Mouse (Mus musculus): ENCODE measurements around the gene Apip.

Gene Apip

DNA sequence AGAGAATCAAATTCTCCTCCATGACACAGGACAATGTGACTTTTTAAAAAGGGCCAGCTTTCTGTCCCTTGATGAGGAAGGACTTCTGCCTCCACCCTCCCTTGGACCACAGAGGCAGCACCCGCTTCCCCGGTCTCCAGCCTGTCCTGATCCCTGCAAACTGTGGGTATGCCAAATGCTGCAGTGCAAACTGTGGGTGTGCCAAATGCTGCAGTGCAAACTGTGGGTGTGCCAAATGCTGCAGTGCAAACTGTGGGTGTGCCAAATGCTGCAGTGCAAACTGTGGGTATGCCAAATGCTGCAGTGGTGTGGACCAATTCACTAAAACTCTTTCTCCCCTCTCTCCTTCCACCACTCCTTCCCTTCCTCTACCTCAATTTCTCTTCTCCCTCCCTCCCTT is 32.7 kb downstream of the Apip start:
- DNase-seq, result no peak

DNA sequence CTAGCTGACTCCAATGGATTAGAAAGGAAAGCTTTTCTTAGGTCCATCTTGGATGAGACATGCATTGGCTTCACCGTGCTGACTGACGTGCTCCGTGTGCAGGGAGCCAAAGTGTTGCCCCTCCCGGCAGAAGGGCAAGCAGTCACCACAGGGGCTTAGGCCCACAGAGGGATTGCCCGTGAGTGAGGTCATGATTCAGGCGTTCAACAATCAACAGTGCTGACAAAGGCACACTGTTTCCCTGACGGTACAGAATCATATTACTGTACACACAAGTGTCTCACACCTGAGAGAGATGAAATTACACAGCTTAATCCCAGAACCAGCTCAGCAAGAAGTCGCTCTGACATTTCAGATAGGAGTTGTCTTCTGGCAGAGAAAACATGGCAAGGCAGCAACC is 38.2 kb downstream of the Apip start:
- no peak for DNase-seq

DNA sequence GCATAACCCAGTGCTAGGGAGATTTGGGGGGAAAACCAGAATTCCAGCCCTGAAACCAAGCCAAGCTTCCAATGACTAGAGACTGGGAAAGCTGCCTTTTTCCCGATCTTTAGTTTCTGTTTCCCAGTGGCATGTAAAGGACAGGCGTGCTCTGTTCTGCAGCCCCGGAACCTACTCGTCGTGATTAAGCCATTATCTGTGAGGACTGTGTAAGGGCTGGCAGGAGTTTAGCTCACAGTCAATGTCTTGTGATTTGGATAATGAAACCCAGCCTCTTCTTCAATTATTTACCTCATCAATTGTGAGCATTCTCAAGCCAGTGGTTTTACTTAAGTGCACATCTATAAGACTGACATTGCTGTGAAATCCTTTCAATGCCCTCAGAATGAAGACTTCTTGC is 43.7 kb downstream of the Apip start:
- DNase-seq, result no peak

DNA sequence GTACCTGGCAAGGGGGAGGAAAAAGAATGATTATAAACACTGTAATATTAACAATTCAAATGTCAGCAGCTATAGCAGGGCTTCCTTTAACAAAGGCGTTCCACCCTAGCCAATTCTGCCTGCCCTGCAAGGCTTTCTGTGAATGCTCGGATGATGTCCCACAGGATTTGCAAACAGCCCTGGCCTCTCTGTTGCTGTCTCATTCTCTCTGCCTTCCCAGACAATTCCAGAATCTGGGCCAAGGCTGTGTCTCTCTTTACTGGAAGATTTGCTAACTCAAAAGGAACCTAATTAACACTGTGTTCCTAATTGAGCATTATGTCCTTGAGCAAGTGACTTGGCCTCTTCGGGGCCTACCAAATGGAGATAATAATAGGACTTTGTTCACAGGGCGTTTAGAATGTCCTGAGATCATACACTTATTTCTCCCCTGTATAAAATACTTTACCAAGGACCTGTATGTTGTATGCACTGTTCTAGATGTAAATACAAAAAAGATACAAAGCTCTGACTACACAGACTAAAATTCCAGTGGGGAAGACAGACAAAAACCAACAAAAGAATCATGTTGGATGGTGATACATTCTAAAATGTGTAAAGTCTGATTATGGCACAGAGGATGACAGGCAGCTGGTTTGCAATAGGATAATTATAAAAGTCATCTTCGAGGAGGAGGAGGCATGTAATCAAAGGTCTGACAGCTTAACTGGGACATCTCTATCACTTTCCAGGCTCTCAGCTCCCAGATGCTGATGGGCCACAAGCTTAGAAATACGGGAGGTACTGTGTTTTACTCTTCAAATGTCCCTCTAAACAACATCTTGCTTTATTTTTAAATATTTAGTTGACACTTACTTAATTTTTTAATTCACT is 45.1 kb downstream of the Apip start:
- DNase-seq, result no peak

DNA sequence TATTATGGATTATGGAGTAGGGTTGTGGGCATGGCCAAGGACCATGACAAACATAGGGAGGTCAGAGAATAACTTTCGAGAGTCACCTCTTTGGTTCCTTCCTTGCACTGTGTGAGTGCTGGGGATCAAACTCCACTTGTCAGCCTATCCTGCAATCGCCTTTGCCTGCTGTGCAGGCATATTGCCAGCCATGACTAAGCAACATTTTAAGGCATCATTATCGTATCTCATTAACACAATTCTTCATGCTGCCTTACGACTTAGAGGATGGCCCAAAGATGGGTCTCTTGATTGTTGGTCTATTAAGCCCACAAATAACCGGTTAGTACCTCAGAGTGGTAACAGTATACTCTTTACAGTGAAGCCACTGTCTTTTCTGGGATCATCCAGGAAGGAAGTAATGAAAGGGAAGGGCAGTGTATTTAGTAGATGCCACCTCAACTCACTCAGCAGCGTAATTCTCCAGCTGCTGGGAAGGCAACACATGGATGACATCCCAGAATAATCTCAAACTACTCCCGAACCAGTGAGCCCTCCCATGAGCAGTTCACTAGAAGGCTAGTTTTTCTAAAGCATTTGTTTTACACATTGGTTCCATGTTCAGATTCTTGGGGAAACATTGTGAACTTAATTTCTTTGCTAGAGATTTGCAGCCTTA is 45.9 kb downstream of the Apip start:
- no peak for DNase-seq

DNA sequence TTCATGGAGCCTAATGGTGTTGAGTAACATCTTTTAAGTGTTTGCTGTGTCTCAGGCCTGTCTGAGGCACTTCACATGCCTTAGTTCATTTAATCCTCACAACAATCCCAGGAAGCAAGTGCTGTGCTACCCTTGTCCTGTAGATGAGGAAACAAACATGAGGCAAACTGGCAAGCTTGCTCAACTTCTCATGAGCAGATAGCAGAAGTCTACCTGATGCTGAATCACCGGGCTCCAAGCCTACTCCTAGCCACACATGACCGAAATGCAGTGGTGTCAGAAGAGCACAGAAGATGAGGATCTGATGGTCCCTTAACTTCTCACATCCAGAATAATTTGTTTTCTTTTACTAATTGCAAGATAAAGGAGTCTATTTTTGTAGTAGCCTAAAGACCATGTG is 56.2 kb downstream of the Apip start:
- no peak for DNase-seq

DNA sequence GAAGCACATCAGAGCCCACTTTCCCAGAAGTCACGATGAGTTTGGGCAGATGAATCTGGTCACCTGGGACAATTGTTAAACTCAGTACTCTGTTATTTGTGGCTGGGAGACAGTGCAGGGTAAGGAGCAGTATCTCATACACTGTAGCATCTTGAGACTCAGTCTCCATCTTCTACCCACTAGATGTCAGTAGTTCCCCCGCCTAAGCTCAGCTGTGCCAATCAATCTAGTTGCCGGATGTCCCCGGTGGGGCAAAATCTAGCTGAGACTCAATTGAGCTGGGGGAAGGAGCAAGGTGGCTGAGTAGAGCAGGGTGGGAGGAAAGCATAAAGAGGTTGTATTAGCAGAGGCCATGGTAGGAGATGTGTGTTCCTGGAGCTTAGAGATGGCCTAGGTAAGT is 57.7 kb downstream of the Apip start:
- DNase-seq, result no peak

DNA sequence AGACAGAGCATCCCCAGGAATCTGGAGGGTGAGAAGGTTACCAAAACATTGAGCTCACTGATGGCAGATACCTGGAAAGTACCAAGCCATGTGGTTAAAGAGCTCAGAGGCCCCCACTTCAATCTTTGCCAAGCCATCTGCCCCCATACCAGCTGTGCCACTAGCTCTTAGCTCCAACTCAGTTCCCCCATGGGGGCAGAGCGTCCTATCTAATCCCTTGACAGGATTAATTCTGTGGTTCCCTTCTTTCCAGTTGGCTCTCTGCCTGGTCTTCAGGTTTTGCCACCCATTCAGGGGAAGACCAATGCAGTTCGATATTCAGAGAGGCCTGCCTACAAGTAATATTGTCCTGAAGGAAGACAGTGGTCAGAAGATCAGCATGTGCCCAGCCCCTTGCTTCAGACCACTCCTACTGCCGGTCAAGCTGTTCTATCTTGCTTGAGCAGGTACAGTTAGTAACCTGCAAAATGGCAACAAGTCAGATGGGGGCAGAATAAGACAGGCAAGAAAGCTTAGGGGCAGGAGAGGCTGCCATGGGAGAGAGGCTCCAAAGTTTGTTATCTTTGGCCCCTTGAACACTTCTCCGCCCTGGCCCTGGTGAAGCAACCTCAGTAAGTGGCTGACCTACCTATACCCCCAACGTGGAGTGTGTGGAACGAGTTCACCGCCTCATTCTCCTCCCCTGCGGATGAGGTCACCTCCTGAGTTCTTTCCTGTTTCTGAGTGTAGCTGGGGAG is 65.2 kb downstream of the Apip start:
- no peak for DNase-seq
